Mouse (Mus musculus): ENCODE measurements around the gene Ap2s1. TPM values are rescaled to one million over a fixed set of nuclear protein-coding genes. Genes with fewer than 3 reads are reported as not detected.

Gene Ap2s1
- total RNA-seq, 2 experiments from 2014 or later, result 350 to 351 TPM

DNA sequence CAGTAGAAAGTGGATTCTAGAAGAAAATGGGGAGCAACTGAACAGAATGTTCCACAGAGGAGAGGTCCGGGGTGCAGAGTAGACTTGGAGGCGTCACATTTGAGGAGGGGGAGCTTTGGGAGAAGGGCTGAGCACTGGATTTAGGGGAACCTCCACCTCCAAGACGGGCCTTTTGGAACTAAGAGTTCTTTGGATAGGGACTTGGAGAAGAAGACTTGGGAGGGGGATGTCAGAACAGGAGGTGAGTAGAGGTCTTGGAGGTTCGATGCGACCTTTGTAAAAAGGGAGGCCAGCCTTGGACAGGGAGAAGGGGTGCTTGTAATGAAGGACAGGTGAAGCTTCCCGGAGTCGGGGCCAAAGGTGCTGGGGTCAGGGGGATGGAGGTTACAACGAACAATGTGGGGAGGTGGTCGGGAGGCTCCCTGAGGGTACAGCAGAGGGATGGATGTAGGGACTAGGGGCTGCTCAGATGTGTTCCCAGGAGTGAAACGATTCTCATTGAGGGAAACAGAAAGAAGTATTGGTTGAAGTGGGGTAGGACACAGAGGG, 920 bp downstream of the Ap2s1 start:
- intact Hi-C loops (cut with DNase I), result loop anchor here (10.0 kb wide), 1 partner anchor 334 kb away; the partner anchor contains the start of gene Zc3h4
- DNase-seq (ENCODE audit: extremely low spot score in 1 of 2, low spot score in 2 of 2), result no peak

- DNase-seq (ENCODE audit: extremely low spot score in 1 of 2, low spot score in 2 of 2), result no peak
- intact Hi-C loops (cut with DNase I), result loop anchor here (5.0 kb wide), 1 partner anchor 147 kb away; the partner anchor contains the start of gene Gng8
Measured at GRCm38 (mm10) chr7:16745373-16745772, 7.2 kb downstream of the Ap2s1 start.

- DNase-seq (ENCODE audit: extremely low spot score in 1 of 2, low spot score in 2 of 2), result peak; percentile 23 to 54
- intact Hi-C loops (cut with DNase I), result loop anchor here (5.0 kb wide), 1 partner anchor 146 kb away; the partner anchor contains the start of gene Gng8
Measured at GRCm38 (mm10) chr7:16746093-16746492, 7.9 kb downstream of the Ap2s1 start.

- intact Hi-C loops (cut with DNase I), result loop anchor here (5.0 kb wide), 1 partner anchor 145 kb away; the partner anchor contains the start of gene Gng8
- no peak for DNase-seq (ENCODE audit: extremely low spot score in 1 of 2, low spot score in 2 of 2)
Measured at GRCm38 (mm10) chr7:16747656-16748055, 9.4 kb downstream of the Ap2s1 start.

DNA sequence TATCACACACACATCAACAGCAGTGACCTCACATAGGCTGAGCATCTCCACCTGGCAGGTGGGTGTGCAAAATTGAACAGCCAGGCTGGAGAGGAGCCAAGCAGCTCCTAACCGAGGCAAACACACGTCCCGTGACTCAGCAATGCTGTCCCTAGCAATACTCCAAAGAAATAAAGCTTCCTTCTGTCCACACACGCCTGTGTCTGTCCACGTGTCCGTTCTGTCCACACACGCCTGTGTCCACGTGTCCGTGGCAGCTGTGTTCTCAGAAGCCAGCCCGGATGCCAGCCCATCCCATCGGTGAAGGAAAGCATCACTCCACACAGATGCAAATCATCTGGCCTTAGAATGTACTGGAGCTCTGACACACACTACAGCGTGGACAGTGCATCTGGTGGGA, 13.8 kb downstream of the Ap2s1 start:
- DNase-seq (ENCODE audit: extremely low spot score in 1 of 2, low spot score in 2 of 2), result no peak
- intact Hi-C loops (cut with DNase I), result no loop called here

DNA sequence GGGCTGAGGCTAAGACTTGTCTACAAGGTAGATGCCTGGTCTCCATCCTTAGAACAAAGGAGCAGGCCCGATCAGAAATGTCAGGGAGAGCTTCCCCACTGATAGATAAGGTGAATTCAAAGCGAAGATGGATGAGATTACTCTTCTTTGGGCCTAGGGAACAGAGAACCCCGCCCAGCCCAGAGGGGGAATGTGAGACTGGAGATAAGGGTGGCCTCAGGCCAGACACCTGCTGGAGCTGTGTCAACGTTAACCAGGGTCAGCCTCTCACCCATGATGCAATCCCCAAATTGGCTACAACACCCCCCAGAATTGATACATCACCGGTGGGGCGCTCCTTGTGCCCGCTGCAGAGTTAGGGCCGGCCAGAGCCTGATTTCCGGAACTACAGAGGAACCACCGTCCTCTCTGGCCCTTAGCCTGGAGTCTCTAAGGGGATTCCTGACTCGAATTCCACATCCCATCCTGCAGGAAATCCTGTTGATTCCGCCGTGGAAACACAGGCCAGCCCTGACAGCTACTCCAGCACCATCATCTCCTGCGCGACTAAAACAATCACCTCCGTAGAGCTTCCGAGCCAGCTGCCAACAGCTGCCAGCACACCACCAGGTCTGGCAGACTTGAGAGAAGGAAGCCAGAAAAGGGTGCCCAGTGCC, 17.3 kb downstream of the Ap2s1 start:
- intact Hi-C loops (cut with DNase I), result no loop called here
- DNase-seq (ENCODE audit: extremely low spot score in 1 of 2, low spot score in 2 of 2), result peak in 1 of 2 experiments; percentile 45

- intact Hi-C loops (cut with DNase I), result no loop called here
- peak in 1 of 2 experiments; percentile 48 for DNase-seq (ENCODE audit: extremely low spot score in 1 of 2, low spot score in 2 of 2)
Measured at GRCm38 (mm10) chr7:16758872-16759574, 20.8 kb downstream of the Ap2s1 start.

DNA sequence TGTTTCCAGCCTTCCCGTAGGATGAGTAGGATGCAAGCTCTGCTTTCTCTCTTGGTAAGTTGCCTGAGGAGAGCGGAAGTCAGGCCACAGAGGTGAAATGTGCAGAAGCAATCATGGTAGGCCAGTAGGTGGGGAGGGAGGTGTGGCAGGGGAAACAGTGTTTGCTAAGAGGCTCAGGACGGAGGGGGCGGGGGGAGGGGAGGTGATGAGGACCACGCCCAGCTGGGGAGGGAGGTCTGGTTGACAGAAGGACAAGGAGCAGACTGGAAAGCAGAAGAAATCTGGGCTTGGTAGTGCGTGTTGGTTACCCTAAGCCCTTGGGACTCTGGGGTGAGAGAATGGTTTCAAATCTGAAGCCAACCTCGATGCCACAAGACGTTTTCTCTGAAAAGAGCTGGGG, 22.1 kb downstream of the Ap2s1 start:
- DNase-seq (ENCODE audit: extremely low spot score in 1 of 2, low spot score in 2 of 2), result no peak
- intact Hi-C loops (cut with DNase I), result no loop called here

DNA sequence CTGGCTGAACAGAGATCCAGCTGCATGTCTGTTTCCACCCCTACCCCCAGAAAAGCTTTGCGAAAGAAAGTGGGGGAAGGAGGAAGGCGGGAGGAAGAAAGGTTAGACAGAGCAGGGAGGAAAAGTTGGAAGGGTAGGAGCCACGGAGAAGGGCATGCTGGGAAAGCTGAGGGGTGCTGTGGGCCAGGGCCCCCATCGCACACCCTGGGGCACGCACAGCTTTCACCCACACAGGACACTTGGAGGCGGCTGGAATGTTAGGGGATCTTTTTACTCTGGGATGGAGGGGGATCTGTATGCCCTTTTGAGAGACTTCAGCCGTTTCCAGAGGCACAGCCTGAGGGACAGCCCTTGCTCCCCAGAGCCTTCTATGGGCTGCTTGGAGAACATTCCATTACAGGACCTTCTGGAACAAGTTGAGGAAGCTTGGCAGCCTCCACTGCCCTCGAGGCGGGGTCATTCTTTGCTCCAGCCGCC, 22.8 kb downstream of the Ap2s1 start:
- peak in 1 of 2 experiments; percentile 74 for DNase-seq (ENCODE audit: extremely low spot score in 1 of 2, low spot score in 2 of 2)
- intact Hi-C loops (cut with DNase I), result no loop called here

- intact Hi-C loops (cut with DNase I), result no loop called here
- peak in 1 of 2 experiments; percentile 46 for DNase-seq (ENCODE audit: extremely low spot score in 1 of 2, low spot score in 2 of 2)
Measured at GRCm38 (mm10) chr7:16761630-16762029, 23.4 kb downstream of the Ap2s1 start.

DNA sequence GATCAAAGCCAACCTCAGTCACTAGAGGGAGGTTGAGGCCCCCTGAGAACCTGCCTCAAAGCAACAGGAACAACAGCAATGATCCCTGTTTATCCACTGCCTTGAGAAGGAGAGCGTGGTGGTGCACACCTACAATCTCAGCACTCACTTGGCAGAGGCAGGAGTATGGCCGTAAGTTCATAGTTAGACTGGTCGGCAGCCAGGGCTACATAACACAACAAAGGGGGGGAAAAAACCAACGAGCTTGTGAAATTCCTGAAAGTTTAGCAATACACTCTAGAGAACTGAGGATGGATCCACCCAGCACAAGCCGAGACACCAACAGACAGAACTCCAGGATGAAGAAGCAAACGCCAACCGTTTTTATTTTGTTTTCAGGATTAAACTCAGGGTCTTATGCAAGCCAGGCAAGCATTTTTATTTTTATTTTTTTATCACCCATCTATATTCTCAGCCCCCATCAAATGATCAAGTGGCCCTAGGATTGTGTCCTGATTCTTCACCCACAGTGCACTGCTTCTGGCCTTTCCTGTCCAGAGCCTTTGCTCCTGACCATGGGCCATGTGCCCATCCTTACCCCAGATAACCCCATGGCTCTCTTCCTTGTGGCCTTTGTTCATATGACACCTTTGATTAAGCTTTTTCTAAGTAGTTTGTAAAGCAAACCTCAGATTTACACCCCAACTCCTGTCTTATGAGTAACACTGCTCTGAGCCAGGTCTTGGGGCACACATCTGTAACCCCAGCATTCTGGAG, 25.4 kb downstream of the Ap2s1 start:
- intact Hi-C loops (cut with DNase I), result no loop called here
- no peak for DNase-seq (ENCODE audit: extremely low spot score in 1 of 2, low spot score in 2 of 2)

DNA sequence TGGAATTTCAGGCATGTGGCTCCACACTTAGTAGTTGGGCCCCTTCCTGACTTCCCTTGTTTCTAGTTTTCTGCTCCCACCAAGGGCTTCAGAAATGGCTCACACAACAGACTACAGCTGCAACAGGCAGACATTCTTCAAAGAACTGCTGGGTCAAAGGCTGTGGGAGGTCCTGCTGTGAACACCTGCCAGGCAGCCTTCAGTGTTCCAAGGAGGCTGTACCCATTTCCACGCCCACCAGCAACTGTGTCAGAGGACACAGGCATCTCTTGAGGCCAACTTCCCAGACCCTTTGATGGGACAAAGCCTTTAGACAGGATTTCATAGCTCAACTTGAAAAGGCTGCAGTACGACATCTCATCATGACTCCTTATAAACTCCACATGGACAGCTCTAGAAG, 28.2 kb downstream of the Ap2s1 start:
- intact Hi-C loops (cut with DNase I), result no loop called here
- peak in 1 of 2 experiments; percentile 80 for DNase-seq (ENCODE audit: extremely low spot score in 1 of 2, low spot score in 2 of 2)

DNA sequence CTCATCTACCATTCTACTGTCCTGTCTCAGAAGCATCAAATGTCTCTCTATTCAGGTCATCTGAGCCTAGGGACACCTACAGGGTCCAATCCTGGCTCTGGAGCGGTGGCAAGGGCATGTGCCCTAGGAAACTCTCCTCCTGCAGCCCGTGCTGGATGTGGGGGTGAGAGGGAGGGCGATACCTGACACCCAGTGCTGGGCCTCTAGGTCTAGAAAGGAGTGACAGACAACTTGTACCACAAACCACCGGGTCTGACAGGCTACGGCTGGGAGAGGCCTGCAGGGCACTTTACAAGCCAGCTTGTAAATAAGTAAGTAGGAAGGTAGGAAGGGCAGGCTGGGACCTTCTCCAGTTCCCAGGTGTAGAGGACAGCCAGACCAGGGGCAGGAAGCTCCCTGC, 37.7 kb downstream of the Ap2s1 start:
- DNase-seq (ENCODE audit: extremely low spot score in 1 of 2, low spot score in 2 of 2), result no peak
- intact Hi-C loops (cut with DNase I), result no loop called here

GRCm38 (mm10) chr7:16780076-16780475, 41.9 kb downstream of the Ap2s1 start:
- intact Hi-C loops (cut with DNase I), result no loop called here
- DNase-seq (ENCODE audit: extremely low spot score in 1 of 2, low spot score in 2 of 2), result no peak

DNA sequence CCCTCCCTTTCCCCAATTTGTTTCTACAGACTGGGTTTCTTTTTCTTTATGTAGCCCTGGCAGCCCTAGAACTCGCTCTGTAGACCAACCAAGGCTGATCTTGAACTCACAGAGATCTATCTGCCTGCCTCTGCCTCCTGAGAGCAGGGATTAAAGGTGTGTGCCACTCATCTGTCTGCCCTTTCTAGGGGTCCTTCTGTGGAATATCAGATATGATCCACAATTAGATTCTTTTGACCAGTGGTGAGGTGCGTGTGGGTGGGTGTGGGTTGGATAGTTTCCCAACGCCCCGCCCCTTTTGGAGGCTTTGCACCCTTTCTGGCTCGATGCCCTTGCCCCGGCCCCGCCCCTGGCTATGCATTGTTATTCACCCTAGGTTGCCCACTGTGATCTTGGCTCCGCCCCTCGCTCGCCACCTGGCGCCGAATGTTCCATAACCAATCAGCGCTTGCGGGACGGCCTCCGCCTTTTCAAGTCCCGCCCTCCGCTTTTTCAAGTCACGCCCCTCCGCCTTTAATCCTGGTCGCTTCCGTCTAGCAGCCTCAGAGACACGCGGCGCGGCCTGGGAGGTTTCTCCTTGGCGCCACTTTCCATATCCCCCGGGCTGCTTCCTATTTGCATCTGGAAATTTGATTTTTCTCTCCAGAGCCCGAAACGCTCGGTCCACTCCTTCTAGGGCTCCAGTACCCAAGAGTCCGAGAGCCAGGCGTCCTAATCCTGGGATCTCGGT, 42.8 kb downstream of the Ap2s1 start, which contains the start of gene Slc1a5:
Slc1a5 (plus strand) TSS at position 516 of the 730 bp plus-strand sequence.
- intact Hi-C loops (cut with DNase I), result no loop called here
- peak; percentile 46 to 90 for DNase-seq (ENCODE audit: extremely low spot score in 1 of 2, low spot score in 2 of 2)

- intact Hi-C loops (cut with DNase I), result no loop called here
- DNase-seq (ENCODE audit: extremely low spot score in 1 of 2, low spot score in 2 of 2), result no peak
Measured at GRCm38 (mm10) chr7:16781555-16781815, 43.3 kb downstream of the Ap2s1 start.

DNA sequence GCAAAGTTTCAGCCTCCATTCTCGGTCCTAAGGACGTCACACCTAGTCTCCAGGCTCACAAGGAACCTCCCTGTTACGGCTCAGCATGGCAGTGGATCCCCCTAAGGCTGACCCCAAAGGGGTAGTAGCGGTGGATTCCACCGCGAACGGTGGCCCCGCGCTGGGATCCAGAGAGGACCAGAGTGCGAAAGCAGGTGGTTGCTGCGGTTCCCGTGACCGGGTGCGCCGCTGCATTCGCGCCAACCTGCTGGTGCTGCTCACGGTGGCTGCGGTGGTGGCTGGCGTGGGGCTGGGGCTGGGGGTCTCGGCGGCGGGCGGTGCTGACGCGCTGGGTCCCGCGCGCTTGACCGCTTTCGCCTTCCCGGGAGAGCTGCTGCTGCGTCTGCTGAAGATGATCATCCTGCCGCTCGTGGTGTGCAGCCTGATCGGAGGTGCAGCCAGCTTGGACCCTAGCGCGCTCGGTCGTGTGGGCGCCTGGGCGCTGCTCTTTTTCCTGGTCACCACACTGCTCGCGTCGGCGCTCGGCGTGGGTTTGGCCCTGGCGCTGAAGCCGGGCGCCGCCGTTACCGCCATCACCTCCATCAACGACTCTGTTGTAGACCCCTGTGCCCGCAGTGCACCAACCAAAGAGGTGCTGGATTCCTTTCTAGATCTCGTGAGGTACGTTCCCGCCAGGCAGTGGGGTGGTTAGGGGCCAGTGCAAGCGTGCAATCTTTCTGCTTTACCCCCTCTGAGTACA, 43.8 kb downstream of the Ap2s1 start:
- intact Hi-C loops (cut with DNase I), result no loop called here
- no peak for DNase-seq (ENCODE audit: extremely low spot score in 1 of 2, low spot score in 2 of 2)

DNA sequence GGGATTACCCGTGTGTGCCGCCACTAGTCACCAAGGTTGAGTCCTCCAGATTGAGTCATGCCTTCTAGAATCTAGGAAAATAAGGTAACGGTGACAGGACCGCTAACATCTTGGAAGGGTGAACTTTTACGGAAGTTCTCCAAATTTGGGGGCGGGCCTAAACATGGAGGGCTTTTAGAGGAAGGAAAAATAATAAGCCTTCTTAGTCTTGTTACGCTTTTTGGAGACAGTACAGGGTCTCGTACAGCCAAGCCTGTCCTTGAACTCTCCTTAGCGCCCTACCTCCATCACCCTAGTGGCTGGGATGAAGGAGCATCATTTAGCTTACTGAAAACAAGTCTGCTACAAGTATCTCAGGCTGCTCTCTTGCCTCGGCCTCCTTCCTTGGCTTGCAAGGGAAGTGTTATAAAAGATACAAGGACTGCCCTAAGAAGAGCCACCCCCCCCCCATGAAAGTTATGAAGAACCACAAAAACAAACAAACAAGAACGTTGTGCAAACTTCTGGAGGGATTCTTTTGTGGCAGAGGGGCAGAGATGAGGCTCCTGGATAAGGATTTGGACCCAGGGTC, 44.4 kb downstream of the Ap2s1 start:
- intact Hi-C loops (cut with DNase I), result no loop called here
- no peak for DNase-seq (ENCODE audit: extremely low spot score in 1 of 2, low spot score in 2 of 2)

Measured in left cerebral cortex, postnatal 10 days (tissue).